Mouse (Mus musculus): Measurements from ENCODE around the gene Adgrv1. TPM values are rescaled to one million over a fixed set of nuclear protein-coding genes. Genes with fewer than 3 reads are reported as not detected.

Gene Adgrv1
- polyA plus RNA-seq, 1 experiment from 2014 or later = 2.7 TPM

DNA sequence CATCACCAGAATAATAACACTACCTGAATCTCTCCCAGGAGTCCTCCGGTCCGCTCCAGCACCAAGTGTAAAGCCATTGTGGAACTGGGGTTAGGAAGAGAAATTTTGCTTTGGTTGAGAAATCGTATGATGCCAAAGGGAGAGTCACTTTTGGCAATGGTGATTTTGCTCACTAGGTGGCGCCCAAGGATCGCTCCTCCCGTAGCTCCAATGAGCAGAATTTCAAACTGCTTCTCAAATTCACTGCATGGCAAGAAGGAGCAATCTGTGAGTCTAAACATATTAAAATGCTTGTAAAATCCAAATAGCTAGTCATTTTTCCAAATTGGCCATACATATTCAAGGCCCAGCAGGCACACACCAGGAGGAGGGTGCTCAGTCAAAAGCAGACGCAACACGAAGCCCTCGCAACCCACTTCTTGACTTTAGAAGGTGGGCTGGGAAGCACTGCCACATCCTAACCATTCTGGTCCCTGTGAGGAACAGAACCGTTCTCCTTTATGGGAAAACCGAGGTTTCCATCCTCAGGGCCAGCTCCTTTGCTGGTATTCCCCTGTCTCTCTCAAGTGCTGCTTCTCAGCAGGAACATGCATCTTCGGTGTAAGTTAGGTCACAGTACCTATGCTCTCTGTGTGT, 193.4 kb downstream of the Adgrv1 start:
- 44% methylated on average over 12 of the region's 12 CpGs for WGBS
- no peaks in the 10 kb centered on the region for H3K4me1 ChIP-seq

DNA sequence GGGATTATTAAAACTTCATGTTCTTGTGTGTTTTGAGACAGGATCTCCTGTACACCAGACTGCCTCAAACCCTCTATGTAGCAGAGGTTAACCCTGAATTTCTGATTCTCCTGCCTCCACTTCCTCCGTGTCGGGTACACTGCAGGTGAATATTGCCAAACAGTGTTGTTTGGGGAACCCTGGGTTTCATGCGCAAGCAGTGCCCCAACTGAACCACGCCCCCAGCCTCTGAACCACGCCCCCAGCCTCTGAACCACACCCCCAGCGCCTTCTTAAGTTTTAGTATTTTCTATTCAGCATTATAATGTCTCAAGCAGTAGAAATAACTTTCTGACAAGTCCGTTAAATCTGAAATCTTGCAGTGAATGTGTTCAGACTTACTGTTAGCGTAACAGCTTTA, 195.9 kb downstream of the Adgrv1 start:
- no peak for DNase-seq (ENCODE audit: low spot score)
- 55% methylated on average over 8 of the region's 8 CpGs for WGBS
- Histone ChIP-seq H3K27ac (no peak overlapping the region), H3K9me3 (no peaks in the 10 kb centered on the region), H3K4me1 (no peaks in the 10 kb centered on the region), H3K36me3 (no peaks in the 10 kb centered on the region), H3K27me3 (ENCODE audit: insufficient read depth, poor library complexity, severe bottlenecking) (no peaks in the 10 kb centered on the region), H3K4me3 (no peak overlapping the region)

More for the DNA sequence above, 193.4 kb downstream of the Adgrv1 start:
- no peaks in the 10 kb centered on the region for H3K36me3 ChIP-seq
- no peaks in the 10 kb centered on the region for H3K9me3 ChIP-seq
- DNase-seq (ENCODE audit: low spot score) = no peak
- H3K27ac ChIP-seq = no peak overlapping the region
- no peak overlapping the region for H3K4me3 ChIP-seq
- no peaks in the 10 kb centered on the region for H3K27me3 ChIP-seq (ENCODE audit: insufficient read depth, poor library complexity, severe bottlenecking)

DNA sequence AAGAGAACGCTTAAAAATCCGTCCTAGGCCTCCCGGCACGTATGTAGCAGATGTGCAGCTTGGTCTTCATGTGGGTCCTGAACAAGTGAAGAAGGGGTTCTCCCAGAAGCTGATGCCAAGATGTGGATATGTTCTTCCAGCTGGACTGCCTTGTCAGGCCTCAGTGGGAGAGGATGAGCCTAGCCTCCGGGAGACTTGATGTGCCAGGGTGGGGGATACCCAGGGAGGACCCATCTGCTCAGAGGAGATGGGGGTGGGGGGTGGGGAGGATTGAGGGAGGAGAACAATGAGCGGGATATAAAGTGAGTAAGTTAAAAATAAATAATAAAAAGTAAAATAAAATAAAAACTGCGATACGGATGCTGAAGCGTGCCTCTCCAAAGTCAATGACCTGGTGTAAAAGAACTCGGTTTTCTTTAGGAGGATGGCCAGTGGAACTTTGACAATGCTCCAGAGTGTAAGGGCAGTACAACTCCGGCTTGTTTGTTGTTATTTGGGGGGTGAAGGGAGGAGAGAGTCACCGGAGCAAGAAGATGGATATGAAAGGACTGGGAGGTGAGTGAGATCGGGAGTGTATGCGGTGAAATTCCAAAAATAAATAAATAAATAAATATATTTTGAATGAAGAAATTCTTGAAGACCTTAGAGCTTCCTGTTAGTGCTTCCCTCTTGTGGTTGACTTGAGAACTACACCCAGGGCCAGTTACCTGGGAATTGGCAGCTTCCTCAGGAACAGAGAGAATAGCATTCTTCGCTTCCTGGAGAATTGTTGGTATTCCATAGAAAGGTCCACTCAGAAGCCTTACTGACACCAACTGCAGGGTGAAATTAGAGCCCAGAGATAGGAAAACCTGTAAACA, 205.8 kb downstream of the Adgrv1 start:
- 69% methylated on average over 15 of the region's 15 CpGs for WGBS
- DNase-seq (ENCODE audit: low spot score) = no peak

DNA sequence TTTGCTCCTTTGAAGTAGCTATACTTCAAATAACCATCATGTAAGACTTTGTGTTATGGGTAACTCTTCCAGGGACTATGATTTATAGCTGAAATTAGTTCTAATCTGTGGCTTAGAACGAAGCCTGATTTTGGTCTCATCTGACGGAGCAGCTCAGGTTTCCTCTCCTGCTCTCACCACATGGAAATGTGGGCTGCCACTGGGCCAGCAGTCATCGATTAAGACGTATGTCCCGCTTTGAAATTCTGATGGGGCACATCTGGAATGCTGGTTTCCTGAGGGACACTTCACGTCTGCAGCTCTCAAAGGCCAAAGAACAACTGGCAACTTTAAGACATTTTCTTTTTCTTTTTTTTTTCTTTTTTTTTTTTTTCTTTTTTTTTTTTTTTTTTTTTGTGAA, 207.8 kb downstream of the Adgrv1 start:
- WGBS = 63% methylated on average over 6 of the region's 6 CpGs

More for the DNA sequence above, 205.8 kb downstream of the Adgrv1 start:
- H3K9me3 ChIP-seq = no peaks in the 10 kb centered on the region
- no peak overlapping the region for H3K4me3 ChIP-seq
- no peaks in the 10 kb centered on the region for H3K27me3 ChIP-seq (ENCODE audit: insufficient read depth, poor library complexity, severe bottlenecking)
- H3K4me1 ChIP-seq = no peaks in the 10 kb centered on the region
- H3K27ac ChIP-seq = no peak overlapping the region
- H3K36me3 ChIP-seq = no peaks in the 10 kb centered on the region

DNA sequence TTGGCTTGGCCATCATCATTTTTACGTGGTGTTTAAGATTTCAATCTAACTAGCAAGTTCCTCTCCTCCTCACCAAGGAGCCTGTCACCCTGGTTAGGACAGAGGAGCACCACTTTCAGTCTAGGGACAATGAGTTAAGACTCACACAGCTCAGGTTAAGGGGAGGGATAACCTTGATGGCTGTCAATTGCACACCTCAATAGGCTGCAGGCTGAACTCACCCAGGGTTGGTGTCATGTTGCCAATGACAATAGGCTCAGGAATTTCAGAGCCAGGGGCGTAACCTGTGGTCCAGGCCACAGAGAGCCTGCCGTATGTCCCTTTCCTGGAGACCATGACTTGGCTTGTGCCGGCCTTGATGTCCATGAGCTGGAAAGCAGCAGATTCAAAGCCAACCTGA, 209.0 kb downstream of the Adgrv1 start:
- 74% methylated on average over 4 of the region's 4 CpGs for WGBS
- H3K4me1 ChIP-seq = no peaks in the 10 kb centered on the region
- H3K4me3 ChIP-seq = no peak overlapping the region
- no peak for DNase-seq (ENCODE audit: low spot score)
- no peak overlapping the region for H3K27ac ChIP-seq
- no peaks in the 10 kb centered on the region for H3K27me3 ChIP-seq (ENCODE audit: insufficient read depth, poor library complexity, severe bottlenecking)
- no peaks in the 10 kb centered on the region for H3K9me3 ChIP-seq
- H3K36me3 ChIP-seq = no peaks in the 10 kb centered on the region

More for the DNA sequence above, 207.8 kb downstream of the Adgrv1 start:
- Histone ChIP-seq H3K4me3 (no peak overlapping the region), H3K9me3 (no peaks in the 10 kb centered on the region), H3K36me3 (no peaks in the 10 kb centered on the region), H3K27me3 (ENCODE audit: insufficient read depth, poor library complexity, severe bottlenecking) (no peaks in the 10 kb centered on the region), H3K27ac (no peak overlapping the region), H3K4me1 (no peaks in the 10 kb centered on the region)
- DNase-seq (ENCODE audit: low spot score) = no peak

DNA sequence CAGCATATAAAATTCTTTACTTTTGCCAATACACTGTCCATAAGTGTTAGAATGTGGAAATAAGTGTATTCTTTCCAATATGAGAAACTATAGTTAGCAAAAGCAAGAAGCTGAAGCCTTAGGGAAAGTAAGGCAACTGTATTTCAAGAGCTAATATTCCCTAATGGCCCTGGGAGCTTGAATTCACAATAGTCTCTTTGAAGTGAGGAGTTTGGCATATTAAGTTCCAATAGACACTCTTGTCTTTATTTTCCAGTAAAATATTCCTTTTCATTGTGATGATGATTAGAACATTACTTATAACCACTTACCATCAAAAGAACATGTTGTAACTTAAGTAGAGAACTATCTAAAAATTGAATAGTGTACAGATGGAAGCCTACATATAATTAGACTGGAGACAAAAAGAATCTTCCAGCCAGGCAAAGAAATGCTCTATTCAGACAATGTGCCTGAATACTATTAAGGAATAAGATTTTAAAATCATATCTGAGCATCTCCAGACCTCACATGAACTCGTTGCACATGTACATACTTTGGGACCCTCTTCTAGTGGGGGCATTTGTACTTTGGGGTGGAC, 225.0 kb downstream of the Adgrv1 start:
- Histone ChIP-seq H3K27ac (no peak overlapping the region), H3K4me1 (no peaks in the 10 kb centered on the region), H3K27me3 (ENCODE audit: insufficient read depth, poor library complexity, severe bottlenecking) (no peaks in the 10 kb centered on the region), H3K9me3 (no peaks in the 10 kb centered on the region), H3K4me3 (no peak overlapping the region), H3K36me3 (no peaks in the 10 kb centered on the region)
- DNase-seq (ENCODE audit: low spot score) = no peak
- 89% methylated on average over 1 of the region's 1 CpGs for WGBS

DNA sequence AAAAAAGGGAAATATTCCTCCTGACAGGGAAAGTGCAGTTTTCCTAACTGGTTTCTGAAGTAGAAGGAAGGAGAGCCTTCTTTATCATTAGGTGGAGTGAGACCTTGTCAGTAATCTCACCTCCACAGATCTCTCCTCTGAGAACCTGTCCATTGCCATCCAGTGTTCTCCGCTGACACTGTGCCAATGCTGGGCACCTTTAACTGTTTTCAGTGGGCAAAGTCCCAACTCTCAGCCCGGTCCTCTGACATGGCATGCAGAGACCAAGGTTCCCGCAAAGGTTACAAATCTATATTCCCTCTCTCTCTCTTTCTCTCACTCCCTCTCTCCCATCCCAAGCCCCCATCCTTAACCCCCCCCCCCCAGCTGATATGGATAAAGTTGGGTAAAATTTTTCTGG, 230.1 kb downstream of the Adgrv1 start:
- no peaks in the 10 kb centered on the region for H3K36me3 ChIP-seq
- no peaks in the 10 kb centered on the region for H3K4me1 ChIP-seq
- no peaks in the 10 kb centered on the region for H3K27me3 ChIP-seq (ENCODE audit: insufficient read depth, poor library complexity, severe bottlenecking)
- H3K27ac ChIP-seq = no peak overlapping the region
- DNase-seq (ENCODE audit: low spot score) = no peak
- no peaks in the 10 kb centered on the region for H3K9me3 ChIP-seq
- WGBS = 82% methylated on average over 3 of the region's 3 CpGs
- no peak overlapping the region for H3K4me3 ChIP-seq

DNA sequence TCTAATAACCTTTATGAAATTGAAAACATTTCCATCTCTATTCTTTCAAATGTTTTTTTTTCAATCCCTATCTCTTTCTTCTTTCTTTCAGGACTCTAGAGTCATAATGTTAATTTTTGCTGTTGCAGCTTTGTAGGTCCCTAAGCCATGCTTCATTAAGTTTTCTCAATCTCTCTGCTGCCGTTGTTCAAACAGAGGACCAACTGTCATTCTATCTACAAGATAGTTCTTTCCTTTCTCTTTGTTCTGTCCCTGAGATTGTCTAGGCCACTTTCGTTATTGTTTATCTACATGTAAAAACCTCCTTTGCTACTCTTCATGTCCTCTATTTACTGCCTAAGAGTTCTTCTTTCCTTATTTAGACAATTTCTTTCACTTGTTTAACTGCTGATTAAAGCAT, 230.8 kb downstream of the Adgrv1 start:
- Histone ChIP-seq H3K9me3 (no peaks in the 10 kb centered on the region), H3K27ac (no peak overlapping the region), H3K36me3 (no peaks in the 10 kb centered on the region), H3K4me3 (no peak overlapping the region), H3K4me1 (no peaks in the 10 kb centered on the region), H3K27me3 (ENCODE audit: insufficient read depth, poor library complexity, severe bottlenecking) (no peaks in the 10 kb centered on the region)
- WGBS = 62% methylated on average over 2 of the region's 2 CpGs
- no peak for DNase-seq (ENCODE audit: low spot score)

DNA sequence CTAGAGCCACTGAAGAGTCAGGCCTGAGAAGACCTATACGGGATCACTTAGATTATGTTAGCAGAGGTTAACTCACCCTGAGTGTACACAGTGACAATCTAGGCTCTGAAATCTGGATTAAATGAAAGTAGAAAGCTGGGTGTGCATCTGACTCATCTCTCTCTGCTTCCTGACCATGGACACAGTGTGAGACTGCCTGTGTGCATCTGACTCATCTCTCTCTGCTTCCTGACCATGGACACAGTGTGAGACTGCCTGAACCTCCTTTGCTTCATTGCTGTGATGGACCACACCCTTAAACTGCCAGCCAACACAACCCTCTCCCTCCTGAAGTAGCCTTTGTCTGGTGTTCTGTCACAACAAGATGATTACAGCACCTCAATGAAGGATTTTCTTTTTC, 231.2 kb downstream of the Adgrv1 start:
- H3K27ac ChIP-seq = no peak overlapping the region
- no peaks in the 10 kb centered on the region for H3K27me3 ChIP-seq (ENCODE audit: insufficient read depth, poor library complexity, severe bottlenecking)
- no peak for DNase-seq (ENCODE audit: low spot score)
- no peaks in the 10 kb centered on the region for H3K9me3 ChIP-seq
- H3K4me1 ChIP-seq = no peaks in the 10 kb centered on the region
- H3K4me3 ChIP-seq = no peak overlapping the region
- H3K36me3 ChIP-seq = no peaks in the 10 kb centered on the region
- WGBS = 80% methylated on average over 1 of the region's 1 CpGs

DNA sequence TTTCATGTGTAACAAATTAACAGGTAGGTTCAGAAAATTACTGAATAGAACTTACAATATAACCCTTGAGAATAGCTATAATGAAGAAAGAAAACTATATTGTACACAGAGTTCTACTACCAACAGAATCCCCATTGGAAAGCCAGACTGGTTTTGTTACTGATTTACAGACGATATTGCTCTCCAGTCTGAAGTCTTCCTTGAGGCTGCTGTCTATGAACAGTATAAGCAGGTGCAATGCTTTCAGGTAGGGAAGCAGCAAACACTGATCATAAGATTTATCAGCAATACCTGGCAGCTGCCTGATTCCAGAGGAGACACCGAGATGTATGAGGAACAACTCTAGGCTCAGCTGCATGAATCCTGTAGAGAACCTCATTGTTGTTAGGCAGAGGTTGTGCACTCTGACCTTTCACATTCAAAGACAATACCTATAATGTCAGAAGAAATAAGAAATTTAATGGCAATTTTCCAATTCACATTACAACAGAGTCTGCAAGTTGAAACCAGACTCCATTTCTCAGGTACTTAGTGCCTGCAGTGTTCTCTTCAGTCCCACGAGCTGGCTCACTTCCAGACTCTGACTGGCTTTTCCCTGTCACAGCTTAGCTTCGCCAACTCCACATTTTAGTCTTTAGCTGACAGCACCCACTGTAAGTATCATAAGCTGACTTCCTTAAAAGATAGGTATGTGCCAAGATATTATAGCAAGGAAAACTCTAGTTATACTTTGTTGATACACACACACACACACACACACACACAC, 247.2 kb downstream of the Adgrv1 start:
- no peak overlapping the region for H3K4me3 ChIP-seq
- no peak overlapping the region for H3K27ac ChIP-seq
- no peaks in the 10 kb centered on the region for H3K36me3 ChIP-seq
- whole genome bisulfite sequencing = 77% methylated on average over 4 of the region's 4 CpGs
- H3K4me1 ChIP-seq = no peaks in the 10 kb centered on the region
- no peak for DNase-seq (ENCODE audit: low spot score)
- H3K9me3 ChIP-seq = no peaks in the 10 kb centered on the region
- no peaks in the 10 kb centered on the region for H3K27me3 ChIP-seq (ENCODE audit: insufficient read depth, poor library complexity, severe bottlenecking)

DNA sequence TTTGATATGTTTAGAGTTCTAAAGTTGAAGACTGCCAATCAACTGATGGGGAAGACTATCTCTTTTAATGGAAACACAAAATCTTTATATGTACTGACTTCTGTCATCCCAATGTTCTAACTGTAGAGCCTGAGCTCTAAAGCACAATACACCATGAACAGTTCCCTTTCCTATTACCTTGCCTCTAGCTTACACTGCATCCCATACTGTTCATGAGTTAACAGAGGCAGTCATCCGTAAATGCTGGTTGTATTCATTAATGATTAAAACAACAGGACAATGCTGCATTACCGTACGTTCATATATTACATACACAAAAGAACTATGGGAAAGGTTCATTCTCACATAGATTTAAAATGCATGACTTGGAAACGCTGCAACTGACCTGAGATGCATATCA, 251.1 kb downstream of the Adgrv1 start:
- no peak overlapping the region for H3K4me3 ChIP-seq
- no peaks in the 10 kb centered on the region for H3K36me3 ChIP-seq
- no peak for DNase-seq (ENCODE audit: low spot score)
- no peaks in the 10 kb centered on the region for H3K27me3 ChIP-seq (ENCODE audit: insufficient read depth, poor library complexity, severe bottlenecking)
- H3K27ac ChIP-seq = no peak overlapping the region
- WGBS = 86% methylated on average over 4 of the region's 4 CpGs
- H3K4me1 ChIP-seq = no peaks in the 10 kb centered on the region
- no peaks in the 10 kb centered on the region for H3K9me3 ChIP-seq

DNA sequence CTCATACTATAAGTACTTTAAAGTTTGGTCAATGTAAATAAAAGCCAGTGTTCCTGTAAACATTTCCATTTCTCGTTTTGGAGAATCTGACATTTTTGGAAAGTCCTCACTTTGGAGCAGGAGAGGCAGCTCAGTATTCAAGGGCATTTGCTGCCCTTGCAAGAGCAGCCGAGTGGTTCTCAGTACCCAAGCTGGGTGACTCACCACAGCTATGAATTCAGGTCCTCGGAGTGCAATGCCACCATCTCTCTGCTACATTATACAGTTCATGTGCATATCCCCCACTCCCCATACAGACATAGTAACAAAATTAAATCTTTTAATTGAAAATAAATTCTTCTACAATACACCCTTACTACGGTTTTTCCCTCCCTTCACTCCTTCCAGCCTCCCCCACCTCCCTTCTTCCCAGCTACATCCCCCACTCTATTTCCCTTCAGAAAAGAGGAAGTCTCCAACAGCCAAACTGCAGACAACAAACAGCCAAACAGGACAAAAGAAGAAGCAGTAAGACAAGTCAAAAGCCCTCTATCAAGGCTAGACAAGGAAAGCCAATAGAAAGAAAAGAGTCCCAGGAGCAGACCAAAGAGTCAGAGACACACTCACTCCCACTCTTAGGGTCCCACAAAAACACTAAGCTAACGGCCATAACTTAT, 262.0 kb downstream of the Adgrv1 start:
- H3K27ac ChIP-seq = no peak overlapping the region
- DNase-seq (ENCODE audit: low spot score) = no peak
- 78% methylated on average over 5 of the region's 5 CpGs for WGBS
- no peak overlapping the region for H3K4me3 ChIP-seq
- no peaks in the 10 kb centered on the region for H3K36me3 ChIP-seq
- H3K27me3 ChIP-seq (ENCODE audit: insufficient read depth, poor library complexity, severe bottlenecking) = no peaks in the 10 kb centered on the region
- H3K9me3 ChIP-seq = no peaks in the 10 kb centered on the region
- 0 out of 2 replicates have a peak, but pooled peaks cover 7% of the 10 kb centered on the region for H3K4me1 ChIP-seq

Measured in heart, embryonic 10.5 days (tissue).